Mouse (Mus musculus) lung, adult 2 months (tissue): ENCODE data around the gene Spef2.

Experiments
- CTCF ChIP-seq: fragments of 200-500 bp; IDR thresholded peaks from 2 replicates; pipeline ENCODE4 v1.5.1; 2011; ENCODE audit warnings: mild to moderate bottlenecking, low read length, control low read depth; ENCODE audit not compliant: insufficient read depth
- POLR2A ChIP-seq: fragments of 200-500 bp; IDR thresholded peaks from 2 replicates; pipeline ENCODE4 v1.6.1; 2011; ENCODE audit warnings: low read depth, mild to moderate bottlenecking, control low read depth, low read length, borderline replicate concordance; ENCODE audit errors: extremely low read depth

DNA sequence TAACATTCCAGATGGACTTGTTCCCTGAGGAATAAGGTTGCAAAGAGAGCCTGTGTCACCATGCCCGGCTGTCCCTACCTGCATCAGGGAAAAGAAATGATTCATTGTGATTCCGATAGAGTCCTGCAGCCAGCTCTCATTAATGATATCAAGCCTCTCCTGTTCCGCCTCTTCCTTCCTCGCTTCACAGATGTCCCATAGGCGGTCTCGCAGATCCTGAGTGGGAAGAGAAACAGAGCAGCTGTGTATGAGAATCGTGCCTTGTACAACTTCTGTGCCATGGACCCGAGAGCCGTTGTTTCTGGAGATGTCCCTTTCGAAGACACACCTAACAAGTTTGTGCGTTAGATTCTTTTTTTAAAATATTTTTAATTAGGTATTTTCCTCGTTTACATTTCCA lies 114.2 kb downstream of the Spef2 start:
- TF ChIP-seq CTCF (no peak), POLR2A (no peak)
